Mouse (Mus musculus) olfactory bulb, adult 2 months (tissue): ENCODE measurements around the gene Gm10142.
"Not testable (repeated sequence)": the region's sequence is repeated elsewhere in the genome, so short reads cannot be mapped to it uniquely, and the experiment has no call there.

Experiments
- CTCF ChIP-seq: fragments of 200-500 bp; IDR thresholded peaks from 2 replicates; pipeline ENCODE4 v1.5.1; 2012; ENCODE audit warnings: low read depth, mild to moderate bottlenecking, low read length, moderate library complexity; ENCODE audit not compliant: insufficient read depth
- POLR2A ChIP-seq: fragments of 200-500 bp; IDR thresholded peaks from 2 replicates; pipeline ENCODE4 v1.6.1; 2012; ENCODE audit warnings: mild to moderate bottlenecking, low read depth, low read length, moderate library complexity; ENCODE audit not compliant: insufficient read depth

DNA sequence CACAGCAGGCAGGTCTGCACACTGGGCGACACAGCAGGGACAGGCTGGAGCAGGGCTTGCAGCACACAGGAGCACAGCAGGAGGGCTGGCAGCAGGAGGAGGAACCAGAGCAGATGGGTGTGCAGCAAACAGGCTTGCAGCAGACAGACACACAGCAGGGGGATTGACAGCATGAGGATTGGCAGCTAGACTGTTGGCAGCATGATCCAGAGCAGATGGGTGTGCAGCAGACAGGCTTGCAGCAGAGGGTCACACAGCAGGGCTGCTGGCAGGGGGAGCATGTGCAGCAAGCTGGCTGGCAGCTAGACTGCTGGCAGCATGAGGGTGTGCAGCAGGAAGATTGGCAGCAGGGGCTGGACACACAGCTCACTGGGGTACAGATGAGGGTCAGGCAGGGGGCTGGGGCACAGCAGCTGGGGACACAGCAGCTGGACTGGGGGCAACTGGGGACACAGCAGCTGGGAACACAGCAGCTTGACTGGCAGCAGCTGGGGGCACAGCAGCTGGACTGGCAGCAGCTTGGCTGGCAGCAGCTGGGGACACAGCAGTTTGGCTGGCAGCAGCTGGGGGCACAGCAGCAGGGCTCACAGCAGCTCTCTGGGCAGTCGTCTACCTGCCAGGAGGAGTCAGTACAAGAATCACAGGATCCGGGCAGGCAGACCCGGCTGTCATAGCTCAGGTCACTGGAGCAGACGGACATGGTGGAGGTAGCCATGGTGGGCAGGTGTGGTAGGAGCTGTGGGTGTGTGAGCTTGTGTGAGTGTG lies 26.5 kb downstream of the Gm10142 start, which contains the start of gene Gm18596:
- TF ChIP-seq CTCF, POLR2A: not testable (repeated sequence)
